Mouse (Mus musculus): ENCODE data around the gene Blvrb.

Blvrb gene

GRCm38 (mm10) chr7:27447419-27448286, at the start of gene Blvrb, which contains the start of gene Sptbn4:
Gene Blvrb (plus strand): TSS chr7:27447978.
Gene Sptbn4 (minus strand): TSS chr7:27447686.
- in situ Hi-C loops (cut with MboI; ENCODE audit: unreplicated experiment in 2 of 2), result loop anchor here (5.0 kb wide), 1 partner anchor 90 kb away; the partner anchor contains the start of genes Gm20479 (in 2 of the 2) and Shkbp1 (in 2 of the 2)

GRCm38 (mm10) chr7:27400545-27400944, 47.2 kb upstream of the Blvrb start:
- in situ Hi-C loops (cut with MboI; ENCODE audit: unreplicated experiment in 2 of 2), result loop anchor here in 1 of 2 experiments (25.0 kb wide), 1 partner anchor 537 kb away; the partner anchor contains the start of gene Zfp974

- in situ Hi-C loops (cut with MboI; ENCODE audit: unreplicated experiment in 2 of 2), result loop anchor here in 1 of 2 experiments (25.0 kb wide), 1 partner anchor 535 kb away; the partner anchor contains the start of gene Zfp974
Observed at GRCm38 (mm10) chr7:27402675-27403074, 45.1 kb upstream of the Blvrb start.

GRCm38 (mm10) chr7:27404203-27404942, 43.4 kb upstream of the Blvrb start:
- in situ Hi-C loops (cut with MboI; ENCODE audit: unreplicated experiment in 2 of 2), result loop anchor here in 1 of 2 experiments (25.0 kb wide), 1 partner anchor 533 kb away; the partner anchor contains the start of gene Zfp974

- in situ Hi-C loops (cut with MboI; ENCODE audit: unreplicated experiment in 2 of 2), result loop anchor here in 1 of 2 experiments (25.0 kb wide), 1 partner anchor 531 kb away; the partner anchor contains the start of gene Zfp974
Observed at GRCm38 (mm10) chr7:27406481-27406880, 41.3 kb upstream of the Blvrb start.

GRCm38 (mm10) chr7:27407816-27408215, 40.0 kb upstream of the Blvrb start:
- in situ Hi-C loops (cut with MboI; ENCODE audit: unreplicated experiment in 2 of 2), result loop anchor here in 1 of 2 experiments (25.0 kb wide), 1 partner anchor 529 kb away; the partner anchor contains the start of gene Zfp974

GRCm38 (mm10) chr7:27408379-27409176, 39.2 kb upstream of the Blvrb start:
- in situ Hi-C loops (cut with MboI; ENCODE audit: unreplicated experiment in 2 of 2), result loop anchor here in 1 of 2 experiments (25.0 kb wide), 1 partner anchor 529 kb away; the partner anchor contains the start of gene Zfp974

- in situ Hi-C loops (cut with MboI; ENCODE audit: unreplicated experiment in 2 of 2), result loop anchor here in 1 of 2 experiments (25.0 kb wide), 1 partner anchor 520 kb away; the partner anchor contains the start of gene Zfp974
Observed at GRCm38 (mm10) chr7:27417151-27417550, 30.6 kb upstream of the Blvrb start.

GRCm38 (mm10) chr7:27419101-27419500, 28.7 kb upstream of the Blvrb start:
- in situ Hi-C loops (cut with MboI; ENCODE audit: unreplicated experiment in 2 of 2), result loop anchor here in 1 of 2 experiments (25.0 kb wide), 1 partner anchor 518 kb away; the partner anchor contains the start of gene Zfp974

GRCm38 (mm10) chr7:27423556-27424326, 24.0 kb upstream of the Blvrb start:
- in situ Hi-C loops (cut with MboI; ENCODE audit: unreplicated experiment in 2 of 2), result loop anchor here in 1 of 2 experiments (25.0 kb wide), 1 partner anchor 514 kb away; the partner anchor contains the start of gene Zfp974

- in situ Hi-C loops (cut with MboI; ENCODE audit: unreplicated experiment in 2 of 2), result no loop called here
Observed at GRCm38 (mm10) chr7:27427387-27427786, 20.4 kb upstream of the Blvrb start.

GRCm38 (mm10) chr7:27428002-27428401, 19.8 kb upstream of the Blvrb start:
- in situ Hi-C loops (cut with MboI; ENCODE audit: unreplicated experiment in 2 of 2), result no loop called here

GRCm38 (mm10) chr7:27429135-27429534, 18.6 kb upstream of the Blvrb start:
- in situ Hi-C loops (cut with MboI; ENCODE audit: unreplicated experiment in 2 of 2), result no loop called here

- in situ Hi-C loops (cut with MboI; ENCODE audit: unreplicated experiment in 2 of 2), result loop anchor here in 1 of 2 experiments (10.0 kb wide), 1 partner anchor 91 kb away; the partner anchor contains the start of gene Hipk4
Observed at GRCm38 (mm10) chr7:27433349-27433748, 14.4 kb upstream of the Blvrb start.

- in situ Hi-C loops (cut with MboI; ENCODE audit: unreplicated experiment in 2 of 2), result loop anchor here in 1 of 2 experiments (10.0 kb wide), 1 partner anchor 91 kb away; the partner anchor contains the start of gene Hipk4
Observed at GRCm38 (mm10) chr7:27433794-27434193, 14.0 kb upstream of the Blvrb start.

GRCm38 (mm10) chr7:27437544-27437943, 10.2 kb upstream of the Blvrb start:
- in situ Hi-C loops (cut with MboI; ENCODE audit: unreplicated experiment in 2 of 2), result loop anchor here (5.0 to 10.0 kb wide), 4 partner anchors 70 to 145 kb away; partner anchors contain the start of gene Hipk4 (in 1 of the 2)

GRCm38 (mm10) chr7:27440014-27440413, 7.8 kb upstream of the Blvrb start:
- in situ Hi-C loops (cut with MboI; ENCODE audit: unreplicated experiment in 2 of 2), result loop anchor here in 1 of 2 experiments (5.0 kb wide), 1 partner anchor 47 kb away; the partner anchor contains the start of gene Sertad1

- in situ Hi-C loops (cut with MboI; ENCODE audit: unreplicated experiment in 2 of 2), result loop anchor here (5.0 kb wide), 1 partner anchor 89 kb away; the partner anchor contains the start of genes Gm20479 (in 2 of the 2) and Shkbp1 (in 2 of the 2)
Observed at GRCm38 (mm10) chr7:27446051-27446450, 1.7 kb upstream of the Blvrb start.
